Mouse (Mus musculus): ENCODE data around the gene Erp27.
"Not testable (repeated sequence)": the region's sequence is repeated elsewhere in the genome, so short reads cannot be mapped to it uniquely, and the experiment has no call there.

The Erp27 gene

GRCm38 (mm10) chr6:136912751-136913265 lies 9.2 kb downstream of the Erp27 start:
- in situ Hi-C loops (cut with MboI, MseI): no loop called here

GRCm38 (mm10) chr6:136910247-136910890 lies 11.6 kb downstream of the Erp27 start:
- in situ Hi-C loops (cut with MboI, MseI): no loop called here

- in situ Hi-C loops (cut with MboI, MseI): no loop called here
These were observed 15.1 kb downstream of the Erp27 start for GRCm38 (mm10) chr6:136906937-136907293.

GRCm38 (mm10) chr6:136906283-136906936 lies 15.6 kb downstream of the Erp27 start:
- in situ Hi-C loops (cut with MboI, MseI): no loop called here

- in situ Hi-C loops (cut with MboI, MseI): no loop called here
These were observed 18.0 kb downstream of the Erp27 start for GRCm38 (mm10) chr6:136903885-136904470.

- in situ Hi-C loops (cut with MboI, MseI): no loop called here
These were observed 19.5 kb downstream of the Erp27 start for GRCm38 (mm10) chr6:136902527-136902926.

GRCm38 (mm10) chr6:136901010-136901409 lies 21.0 kb downstream of the Erp27 start:
- in situ Hi-C loops (cut with MboI, MseI): no loop called here

- in situ Hi-C loops (cut with MboI, MseI): no loop called here
These were observed 21.5 kb downstream of the Erp27 start for GRCm38 (mm10) chr6:136900369-136901009.

- in situ Hi-C loops (cut with MboI, MseI): no loop called here
These were observed 23.0 kb downstream of the Erp27 start for GRCm38 (mm10) chr6:136898954-136899353.

- in situ Hi-C loops (cut with MboI, MseI): no loop called here
These were observed 23.8 kb downstream of the Erp27 start for GRCm38 (mm10) chr6:136898222-136898621.

- in situ Hi-C loops (cut with MboI, MseI): no loop called here
These were observed 24.2 kb downstream of the Erp27 start for GRCm38 (mm10) chr6:136897789-136898188.

- in situ Hi-C loops (cut with MboI, MseI): no loop called here
These were observed 27.2 kb downstream of the Erp27 start for GRCm38 (mm10) chr6:136894532-136895339.

GRCm38 (mm10) chr6:136892002-136892401 lies 30.0 kb downstream of the Erp27 start:
- in situ Hi-C loops (cut with MboI, MseI): no loop called here

- in situ Hi-C loops (cut with MboI, MseI): no loop called here
These were observed 32.4 kb downstream of the Erp27 start for GRCm38 (mm10) chr6:136889554-136889953.

- in situ Hi-C loops (cut with MboI, MseI): no loop called here
These were observed 32.9 kb downstream of the Erp27 start for GRCm38 (mm10) chr6:136889067-136889466.

GRCm38 (mm10) chr6:136887854-136888253 lies 34.1 kb downstream of the Erp27 start:
- in situ Hi-C loops (cut with MboI, MseI): no loop called here

GRCm38 (mm10) chr6:136884766-136885165 lies 37.2 kb downstream of the Erp27 start:
- in situ Hi-C loops (cut with MboI, MseI): not testable (repeated sequence)

- in situ Hi-C loops (cut with MboI, MseI): no loop called here
These were observed 38.0 kb downstream of the Erp27 start for GRCm38 (mm10) chr6:136883961-136884360.

GRCm38 (mm10) chr6:136883431-136883915 lies 38.5 kb downstream of the Erp27 start:
- in situ Hi-C loops (cut with MboI, MseI): no loop called here

GRCm38 (mm10) chr6:136881678-136882077 lies 40.3 kb downstream of the Erp27 start:
- in situ Hi-C loops (cut with MboI, MseI): no loop called here

GRCm38 (mm10) chr6:136875670-136876069 lies 46.3 kb downstream of the Erp27 start, which contains the start of gene Mgp:
Gene Mgp, minus strand, starts transcription at chr6:136875823.
- in situ Hi-C loops (cut with MboI, MseI): loop anchor here in 1 of 2 experiments (10.0 kb wide), 1 partner anchor 289 kb away; no protein-coding TSS in a partner anchor

All from T-helper 17 cell (primary cell).